Mouse (Mus musculus): ENCODE measurements around the gene Zfyve1. TPM values are rescaled to one million over a fixed set of nuclear protein-coding genes. Genes with fewer than 3 reads are reported as not detected.

The Zfyve1 gene
- polyA plus RNA-seq, 1 experiment from 2014 or later, result 16.6 TPM

DNA sequence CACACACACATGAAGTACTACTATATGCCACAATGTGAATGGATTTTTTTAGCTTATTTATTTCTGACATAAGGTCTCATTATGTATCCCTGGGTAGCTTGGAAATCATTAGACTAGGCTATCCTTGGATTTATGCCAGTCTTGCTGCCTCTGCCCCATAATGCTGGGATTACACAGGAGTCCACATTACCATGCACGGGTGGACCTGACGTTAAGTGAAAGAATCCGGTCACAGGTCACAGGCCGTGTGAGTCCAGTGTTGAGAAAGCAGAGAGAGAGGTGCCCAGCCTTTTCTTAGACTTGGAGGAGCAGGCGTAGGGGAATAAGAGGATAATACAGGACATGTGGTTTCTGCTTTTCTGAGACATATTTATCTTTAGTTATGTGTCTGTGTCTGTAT, 97.8 kb downstream of the Zfyve1 start:
- no peaks in the 10 kb centered on the region for H3K27me3 ChIP-seq (ENCODE audit: control insufficient read depth, insufficient read depth, low read length)
- WGBS, result 71% methylated on average over 5 of the region's 5 CpGs

DNA sequence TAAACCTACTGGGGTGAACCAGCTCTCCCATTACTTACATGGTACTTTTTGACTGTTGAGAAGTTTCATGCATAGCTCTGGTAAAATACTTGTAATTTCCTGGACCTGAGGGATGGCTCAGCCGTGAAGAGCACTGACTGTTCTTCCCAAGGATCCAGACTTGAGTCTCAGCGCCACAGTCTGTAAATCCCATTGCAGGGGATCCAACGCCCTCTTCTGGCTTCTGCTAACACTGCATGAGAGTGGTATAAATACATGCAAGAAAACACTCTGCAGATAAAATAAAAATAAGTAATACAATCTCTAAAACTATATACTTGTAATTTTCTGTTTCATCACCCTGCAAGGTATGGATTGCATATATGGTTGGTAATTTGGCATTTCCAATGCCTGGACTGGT, 99.1 kb downstream of the Zfyve1 start:
- WGBS, result 82% methylated on average over 3 of the region's 3 CpGs
- Histone ChIP-seq H3K4me3 (replicated peaks; ENCODE audit: low read length) (no peak overlapping the region), H3K36me3 (ENCODE audit: control insufficient read depth, insufficient read depth, low read length) (no peaks in the 10 kb centered on the region), H3K4me1 (ENCODE audit: control insufficient read depth, insufficient read depth, low read length) (no peaks in the 10 kb centered on the region), H3K4me2 (ENCODE audit: low read depth, low read length) (no peak overlapping the region), H3K27ac (ENCODE audit: low read length) (no peak overlapping the region), H3K9me3 (replicated peaks; ENCODE audit: control insufficient read depth, low read length) (no peaks in the 10 kb centered on the region), H3K27me3 (ENCODE audit: control insufficient read depth, insufficient read depth, low read length) (no peaks in the 10 kb centered on the region), H3K9ac (ENCODE audit: low read length) (no peak overlapping the region)
- ATAC-seq (ENCODE audit: insufficient read depth, low FRiP score), result no peak

More for the DNA sequence above, 97.8 kb downstream of the Zfyve1 start:
- Histone ChIP-seq H3K4me2 (ENCODE audit: low read depth, low read length) (no peak overlapping the region), H3K36me3 (ENCODE audit: control insufficient read depth, insufficient read depth, low read length) (no peaks in the 10 kb centered on the region), H3K27ac (ENCODE audit: low read length) (no peak overlapping the region), H3K4me1 (ENCODE audit: control insufficient read depth, insufficient read depth, low read length) (no peaks in the 10 kb centered on the region), H3K4me3 (replicated peaks; ENCODE audit: low read length) (no peak overlapping the region), H3K9me3 (replicated peaks; ENCODE audit: control insufficient read depth, low read length) (no peaks in the 10 kb centered on the region), H3K9ac (ENCODE audit: low read length) (no peak overlapping the region)
- no peak for ATAC-seq (ENCODE audit: insufficient read depth, low FRiP score)

DNA sequence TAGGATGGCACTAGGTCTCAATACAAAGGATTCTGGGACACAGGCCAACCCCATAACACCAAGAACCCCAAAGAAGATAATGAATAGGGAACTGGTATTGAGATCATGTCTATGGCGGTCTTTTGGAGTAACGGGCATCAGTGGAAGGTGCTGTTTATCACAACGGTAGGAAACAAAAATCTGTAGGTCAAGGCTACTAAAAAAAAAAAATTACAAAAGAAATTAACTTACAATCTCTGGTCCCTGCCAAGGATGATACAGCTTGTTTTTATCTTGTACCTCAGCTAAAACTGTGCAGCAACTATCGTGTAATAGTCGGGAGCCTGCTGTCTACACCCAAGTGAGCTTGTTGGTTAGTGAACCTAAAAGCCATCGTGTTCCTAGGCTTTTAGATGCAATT, 100.3 kb downstream of the Zfyve1 start:
- no peaks in the 10 kb centered on the region for H3K27me3 ChIP-seq (ENCODE audit: control insufficient read depth, insufficient read depth, low read length)
- ATAC-seq (ENCODE audit: insufficient read depth, low FRiP score), result no peak
- H3K4me2 ChIP-seq (ENCODE audit: low read depth, low read length), result no peak overlapping the region
- no peaks in the 10 kb centered on the region for H3K36me3 ChIP-seq (ENCODE audit: control insufficient read depth, insufficient read depth, low read length)
- WGBS, result 88% methylated on average over 6 of the region's 6 CpGs
- H3K4me1 ChIP-seq (ENCODE audit: control insufficient read depth, insufficient read depth, low read length), result no peaks in the 10 kb centered on the region
- H3K9me3 ChIP-seq (replicated peaks; ENCODE audit: control insufficient read depth, low read length), result no peaks in the 10 kb centered on the region
- no peak overlapping the region for H3K9ac ChIP-seq (ENCODE audit: low read length)
- no peak overlapping the region for H3K4me3 ChIP-seq (replicated peaks; ENCODE audit: low read length)
- no peak overlapping the region for H3K27ac ChIP-seq (ENCODE audit: low read length)

Other genes starting within 250 kb of the Zfyve1 start
- gene Dpf3, start 109.5 kb downstream of the Zfyve1 start, polyA plus RNA-seq (2015; fragmentation: Nextera tagmentation; extraction: Ambion mirVana), result 4.2 and 4.4 TPM in 2 replicates
- gene Dcaf4, start 76.8 kb downstream of the Zfyve1 start, polyA plus RNA-seq (2015; fragmentation: Nextera tagmentation; extraction: Ambion mirVana), result 37.1 and 42.0 TPM in 2 replicates
- 200 and 201 TPM in 2 replicates for gene Rbm25, start 34.0 kb upstream of the Zfyve1 start, polyA plus RNA-seq (2015; fragmentation: Nextera tagmentation; extraction: Ambion mirVana)
- 76.9 and 86.4 TPM in 2 replicates for gene Psen1, start 90.9 kb upstream of the Zfyve1 start, polyA plus RNA-seq (2015; fragmentation: Nextera tagmentation; extraction: Ambion mirVana)
- gene Papln, start 166.4 kb upstream of the Zfyve1 start, polyA plus RNA-seq (2015; fragmentation: Nextera tagmentation; extraction: Ambion mirVana), result 4.3 and 4.9 TPM in 2 replicates

Measured in stomach, embryonic 16.5 days (tissue).